ENCODE assay signal across 17 mouse cellular contexts in the genomic region with DNA sequence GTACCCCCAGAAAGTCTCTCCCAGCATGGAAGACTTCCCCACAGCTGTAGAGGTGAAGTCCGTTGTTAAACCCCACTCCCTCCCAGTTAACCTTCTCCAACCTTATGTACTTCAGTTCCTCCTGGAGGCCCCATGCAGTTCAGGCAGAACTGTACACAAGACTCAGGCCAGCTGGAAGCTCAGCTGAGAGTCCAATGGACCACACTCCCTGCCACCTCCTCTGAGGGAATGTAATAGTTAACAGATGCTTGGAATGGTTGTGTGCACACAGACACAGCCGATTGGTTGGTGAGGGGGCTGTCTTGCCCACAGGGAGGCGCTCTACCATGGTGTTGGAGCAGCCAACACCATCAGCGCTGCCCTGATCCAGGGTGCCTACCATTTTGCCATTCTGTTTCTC. TPM values are rescaled to one million over a fixed set of nuclear protein-coding genes. Genes with fewer than 3 reads are reported as not detected.
DNase-seq lines count a peak whose midpoint lies in the region; ATAC-seq and TF ChIP-seq lines count a peak whose summit lies in the region.
"Had no signal": no experiment of that assay in that cellular context is flagged by ENCODE, and none has a peak within 500 bp of the region (broad histone marks: within the 10 kb centered on the region; RNA-seq: fewer than 3 reads in every experiment).

No protein-coding gene starts in this region.

- no peaks in the 10 kb centered on the region for H3K27me3 ChIP-seq in embryonic facial prominence, embryonic 11.5 days (ENCODE audit: control insufficient read depth, insufficient read depth, low read length)
- H3K27me3 ChIP-seq in embryonic facial prominence, embryonic 10.5 days (replicated peaks; ENCODE audit: low read depth, poor library complexity, severe bottlenecking): no peaks in the 10 kb centered on the region
- no peaks in the 10 kb centered on the region for H3K27me3 ChIP-seq in heart, embryonic 16.5 days (ENCODE audit: control insufficient read depth, insufficient read depth, low read length)
- no peaks in the 10 kb centered on the region for H3K27me3 ChIP-seq in lung, embryonic 14.5 days (ENCODE audit: insufficient read depth, low read length)
- H3K27me3 ChIP-seq in heart, postnatal 0 days (ENCODE audit: control insufficient read depth, insufficient read depth, low read length): no peaks in the 10 kb centered on the region
- H3K27me3 ChIP-seq: embryonic facial prominence, embryonic 13.5 days; lung, embryonic 15.5 days had no signal

- no peak overlapping the region for H3K27ac ChIP-seq in embryonic facial prominence, embryonic 11.5 days (replicated peaks; ENCODE audit: low read depth, low read length)
- H3K27ac ChIP-seq in embryonic facial prominence, embryonic 10.5 days (replicated peaks): no peak overlapping the region
- H3K27ac ChIP-seq in heart, embryonic 16.5 days (ENCODE audit: low read length): peak overlapping the region; percentile 83
- no peak overlapping the region for H3K27ac ChIP-seq in lung, embryonic 14.5 days (ENCODE audit: low read depth)
- H3K27ac ChIP-seq in heart, postnatal 0 days (ENCODE audit: low read depth): peak overlapping the region; percentile 88
- H3K27ac ChIP-seq: embryonic facial prominence, embryonic 13.5 days; hindbrain, embryonic 14.5 days; limb, embryonic 10.5 days had no signal

- no peak overlapping the region for H3K4me3 ChIP-seq in embryonic facial prominence, embryonic 11.5 days (ENCODE audit: low read depth, low read length)
- no peak overlapping the region for H3K4me3 ChIP-seq in embryonic facial prominence, embryonic 10.5 days
- no peak overlapping the region for H3K4me3 ChIP-seq in heart, embryonic 16.5 days (ENCODE audit: low read length)
- no peak overlapping the region for H3K4me3 ChIP-seq in lung, embryonic 14.5 days (ENCODE audit: low read depth, low read length)
- H3K4me3 ChIP-seq in heart, postnatal 0 days (ENCODE audit: low read depth, low read length): no peak overlapping the region
- H3K4me3 ChIP-seq: embryonic facial prominence, embryonic 13.5 days; limb, embryonic 10.5 days; lung, embryonic 15.5 days had no signal

- 66% methylated on average over 4 of the region's 4 CpGs for WGBS in embryonic facial prominence, embryonic 11.5 days
- WGBS in embryonic facial prominence, embryonic 10.5 days: 79% methylated on average over 4 of the region's 4 CpGs
- 79% methylated on average over 4 of the region's 4 CpGs for WGBS in heart, embryonic 16.5 days
- WGBS in lung, embryonic 14.5 days: 69% methylated on average over 4 of the region's 4 CpGs
- WGBS in heart, postnatal 0 days: 73% methylated on average over 4 of the region's 4 CpGs

- no peak overlapping the region for H3K9ac ChIP-seq in embryonic facial prominence, embryonic 11.5 days (replicated peaks; ENCODE audit: low read length)
- no peak overlapping the region for H3K9ac ChIP-seq in heart, embryonic 16.5 days (ENCODE audit: low read length)
- H3K9ac ChIP-seq in lung, embryonic 14.5 days: no peak overlapping the region
- no peak overlapping the region for H3K9ac ChIP-seq in heart, postnatal 0 days (replicated peaks; ENCODE audit: low read depth, low read length)
- H3K9ac ChIP-seq: embryonic facial prominence, embryonic 13.5 days; hindbrain, embryonic 14.5 days; lung, embryonic 15.5 days had no signal

- peak; percentile 29; the same call in 1 of the 2 replicates for TF ChIP-seq CTCF in lung, embryonic 14.5 days (IDR thresholded peaks at IDR 0.05; ENCODE audit: low read depth)
- TF ChIP-seq CTCF in heart, postnatal 0 days (IDR thresholded peaks at IDR 0.05; ENCODE audit: low read depth): peak; percentile 26; the same call in 1 of the 2 replicates

- no peak for TF ChIP-seq EP300 in heart, postnatal 0 days (IDR thresholded peaks at IDR 0.05; ENCODE audit: low read depth)

- H3K4me2 ChIP-seq in embryonic facial prominence, embryonic 11.5 days (ENCODE audit: low read depth, low read length): no peak overlapping the region
- H3K4me2 ChIP-seq in heart, embryonic 16.5 days (ENCODE audit: low read depth, low read length): no peak overlapping the region
- H3K4me2 ChIP-seq in lung, embryonic 14.5 days: no peak overlapping the region
- no peak overlapping the region for H3K4me2 ChIP-seq in heart, postnatal 0 days (ENCODE audit: low read depth, low read length)
- H3K4me2 ChIP-seq: embryonic facial prominence, embryonic 13.5 days; hindbrain, embryonic 14.5 days; lung, embryonic 15.5 days had no signal

- H3K9me3 ChIP-seq in embryonic facial prominence, embryonic 11.5 days (replicated peaks; ENCODE audit: control insufficient read depth, low read length): no peaks in the 10 kb centered on the region
- peaks cover 5% of the 10 kb centered on the region; the same call in 1 of the 2 replicates for H3K9me3 ChIP-seq in embryonic facial prominence, embryonic 10.5 days
- peaks cover 7% of the 10 kb centered on the region for H3K9me3 ChIP-seq in heart, embryonic 16.5 days (replicated peaks; ENCODE audit: control insufficient read depth, low read length)
- no peaks in the 10 kb centered on the region for H3K9me3 ChIP-seq in lung, embryonic 14.5 days (ENCODE audit: low read depth, low read length)
- no peaks in the 10 kb centered on the region for H3K9me3 ChIP-seq in heart, postnatal 0 days (replicated peaks; ENCODE audit: control insufficient read depth, low read length)
- H3K9me3 ChIP-seq: embryonic facial prominence, embryonic 13.5 days; G1E; limb, embryonic 10.5 days; lung, embryonic 15.5 days had no signal

- H3K36me3 ChIP-seq in embryonic facial prominence, embryonic 11.5 days (replicated peaks; ENCODE audit: control insufficient read depth, insufficient read depth, low read depth, low read length): no peaks in the 10 kb centered on the region
- H3K36me3 ChIP-seq in embryonic facial prominence, embryonic 10.5 days (replicated peaks): no peaks in the 10 kb centered on the region
- H3K36me3 ChIP-seq in heart, embryonic 16.5 days (ENCODE audit: control insufficient read depth, insufficient read depth): no peaks in the 10 kb centered on the region
- H3K36me3 ChIP-seq in lung, embryonic 14.5 days (ENCODE audit: insufficient read depth): no peaks in the 10 kb centered on the region
- no peaks in the 10 kb centered on the region for H3K36me3 ChIP-seq in heart, postnatal 0 days (replicated peaks; ENCODE audit: control insufficient read depth, insufficient read depth, low read length)
- H3K36me3 ChIP-seq: embryonic facial prominence, embryonic 13.5 days; G1E; limb, embryonic 10.5 days; lung, embryonic 15.5 days had no signal

- no peaks in the 10 kb centered on the region; the same call in 1 of the 2 replicates for H3K4me1 ChIP-seq in embryonic facial prominence, embryonic 11.5 days (ENCODE audit: control insufficient read depth, insufficient read depth, low read length)
- H3K4me1 ChIP-seq in embryonic facial prominence, embryonic 10.5 days: peaks cover 28% of the 10 kb centered on the region
- H3K4me1 ChIP-seq in heart, embryonic 16.5 days (ENCODE audit: control insufficient read depth, insufficient read depth, low read length): peaks cover 25% of the 10 kb centered on the region
- peaks cover 17% of the 10 kb centered on the region for H3K4me1 ChIP-seq in lung, embryonic 14.5 days (ENCODE audit: insufficient read depth)
- peaks cover 21% of the 10 kb centered on the region for H3K4me1 ChIP-seq in heart, postnatal 0 days (ENCODE audit: control insufficient read depth, insufficient read depth)

- ATAC-seq in embryonic facial prominence, embryonic 11.5 days (replicated peaks; ENCODE audit: insufficient number of reproducible peaks, low FRiP score, low TSS enrichment, low read depth): no peak
- ATAC-seq in heart, embryonic 16.5 days (replicated peaks; ENCODE audit: extremely low read depth, insufficient read depth, low FRiP score): no peak
- no peak for ATAC-seq in lung, embryonic 14.5 days (ENCODE audit: insufficient read depth)
- ATAC-seq in heart, postnatal 0 days (ENCODE audit: insufficient read depth, low read depth): no peak
- ATAC-seq: intestine, postnatal 0 days had no signal

- DNase-seq in embryonic facial prominence, embryonic 11.5 days (ENCODE audit: low spot score): peak; percentile 32
- DNase-seq in embryonic facial prominence, embryonic 10.5 days (ENCODE audit: low spot score): no peak
- no peak for DNase-seq in heart, adult 9 months (ENCODE audit: low spot score in 2 of 2)
- no peak for DNase-seq in lung, embryonic 14.5 days
- DNase-seq in lung, postnatal 4 days: no peak
- no peak for DNase-seq in heart, postnatal 0 days (ENCODE audit: low spot score)
- no peak for DNase-seq in c-Kit-positive CD71-positive TER-119-positive erythroid progenitor cells, embryonic 14.5 days (ENCODE audit: low spot score)
- DNase-seq: adrenal gland, postnatal 36 days; cerebellum, adult 9-11 months; gastrocnemius, postnatal 14 days had no signal

RNA-seq across cellular contexts. Expression of gene Adarb1, which starts 24.2 kb away (rescaled TPM):
- 3.6 and 4.4 TPM in 2 replicates for polyA plus RNA-seq in embryonic facial prominence, embryonic 11.5 days (2014; fragmentation: Nextera tagmentation; extraction: Ambion mirVana)
- 5.1 and 6.8 TPM in 2 replicates for polyA plus RNA-seq in embryonic facial prominence, embryonic 10.5 days (2016; fragmentation: Nextera tagmentation; extraction: Ambion mirVana)
- 11.7 and 15.3 TPM in 2 replicates for polyA plus RNA-seq in heart, embryonic 16.5 days (2015; fragmentation: Nextera tagmentation; extraction: Ambion mirVana)
- polyA plus RNA-seq in lung, embryonic 14.5 days (2014; fragmentation: Nextera tagmentation; extraction: Ambion mirVana): 38.9 and 49.1 TPM in 2 replicates
- 23.7 and 26.9 TPM in 2 replicates for total RNA-seq in heart, postnatal 0 days (2014; rRNA removed; ENCODE audit: low replicate concordance)
- 7.8 and 8.5 TPM in 2 replicates for polyA plus RNA-seq in heart, postnatal 0 days (2015; fragmentation: Nextera tagmentation; extraction: Ambion mirVana)
- polyA plus RNA-seq: G1E had no signal

Comparison
In these comparisons a context has a peak if more than half of its experiments do, and no peak if none do; other contexts are left out.
1. H3K27ac ChIP-seq: peak in heart, embryonic 16.5 days (single experiment) and heart, postnatal 0 days (single experiment); none in embryonic facial prominence, embryonic 11.5 days (single experiment), embryonic facial prominence, embryonic 10.5 days (single experiment) and lung, embryonic 14.5 days (single experiment).